Mouse (Mus musculus): ENCODE results near the gene Nmt2. TPM values are rescaled to one million over a fixed set of nuclear protein-coding genes. Genes with fewer than 3 reads are reported as not detected.

Nmt2 gene
- polyA plus RNA-seq, 1 experiment from 2014 or later = 47.2 TPM

DNA sequence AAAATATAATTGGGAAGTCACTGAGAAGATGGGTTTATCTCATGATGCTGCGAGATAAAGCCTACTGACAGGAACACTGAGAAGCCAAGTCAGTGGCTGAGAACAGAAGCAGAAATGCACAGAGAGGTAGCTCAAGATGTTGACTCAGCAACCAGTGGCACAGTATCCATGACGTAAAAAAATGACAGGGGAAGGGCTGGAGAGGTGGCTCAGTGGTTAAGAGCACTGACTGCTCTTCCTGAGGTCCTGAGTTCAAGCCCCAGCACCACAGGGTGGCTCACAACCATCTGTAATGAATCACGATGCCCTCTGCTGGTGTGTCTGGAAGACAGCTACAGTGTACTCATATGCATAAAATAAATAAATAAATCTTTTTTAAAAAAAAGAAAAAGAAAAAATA, 77.1 kb downstream of the Nmt2 start:
- Histone ChIP-seq H3K27ac (no peak overlapping the region), H3K4me3 (no peak overlapping the region), H3K4me1 (no peaks in the 10 kb centered on the region), H3K4me2 (no peak overlapping the region), H3K9me3 (no peaks in the 10 kb centered on the region), H3K27me3 (no peaks in the 10 kb centered on the region), H3K9ac (no peak overlapping the region), H3K36me3 (no peaks in the 10 kb centered on the region)
- WGBS = 87% methylated on average over 3 of the region's 3 CpGs
- ATAC-seq (ENCODE audit: insufficient number of reproducible peaks, insufficient read depth, low FRiP score, low TSS enrichment, low read depth) = no peak

GRCm38 (mm10) chr2:3365127-3365526, 81.1 kb downstream of the Nmt2 start:
- H3K4me3 ChIP-seq = no peak overlapping the region
- H3K27ac ChIP-seq = no peak overlapping the region
- H3K9ac ChIP-seq = no peak overlapping the region
- H3K4me2 ChIP-seq = no peak overlapping the region
- H3K4me1 ChIP-seq = no peaks in the 10 kb centered on the region
- no peaks in the 10 kb centered on the region for H3K9me3 ChIP-seq
- no peaks in the 10 kb centered on the region for H3K27me3 ChIP-seq
- H3K36me3 ChIP-seq = no peaks in the 10 kb centered on the region
- WGBS = 54% methylated on average over 4 of the region's 4 CpGs
- no peak for ATAC-seq (ENCODE audit: insufficient number of reproducible peaks, insufficient read depth, low FRiP score, low TSS enrichment, low read depth)

Other genes with a start within 250 kb of the Nmt2 start
- 28.1 and 30.6 TPM in 2 replicates for gene Fam171a1, start 170.0 kb upstream of the Nmt2 start, polyA plus RNA-seq (2015; fragmentation: Nextera tagmentation; extraction: Ambion mirVana)
- 17.0 and 20.3 TPM in 2 replicates for gene Rpp38, start 48.4 kb downstream of the Nmt2 start, polyA plus RNA-seq (2015; fragmentation: Nextera tagmentation; extraction: Ambion mirVana)
- gene Acbd7, start 52.0 kb downstream of the Nmt2 start, polyA plus RNA-seq (2015; fragmentation: Nextera tagmentation; extraction: Ambion mirVana) = 1.3 and 1.7 TPM in 2 replicates
- 0.17 TPM in 1 of 2 replicates, not detected in the other for gene Olah, start 113.0 kb downstream of the Nmt2 start, polyA plus RNA-seq (2015; fragmentation: Nextera tagmentation; extraction: Ambion mirVana)
- gene Meig1, start 138.4 kb downstream of the Nmt2 start, polyA plus RNA-seq (2015; fragmentation: Nextera tagmentation; extraction: Ambion mirVana) = 0.48 and 0.58 TPM in 2 replicates
- 6.8 and 8.3 TPM in 2 replicates for gene Dclre1c, start 139.9 kb downstream of the Nmt2 start, polyA plus RNA-seq (2015; fragmentation: Nextera tagmentation; extraction: Ambion mirVana)
- 18.3 and 22.9 TPM in 2 replicates for gene Suv39h2, start 190.8 kb downstream of the Nmt2 start, polyA plus RNA-seq (2015; fragmentation: Nextera tagmentation; extraction: Ambion mirVana)
- gene Gm45902, start 228.6 kb downstream of the Nmt2 start, polyA plus RNA-seq (2015; fragmentation: Nextera tagmentation; extraction: Ambion mirVana) = 5.6 TPM in 2 replicates
- gene Hspa14, start 228.6 kb downstream of the Nmt2 start, polyA plus RNA-seq (2015; fragmentation: Nextera tagmentation; extraction: Ambion mirVana) = 99.2 and 102 TPM in 2 replicates
- gene Cdnf, start 228.8 kb downstream of the Nmt2 start, polyA plus RNA-seq (2015; fragmentation: Nextera tagmentation; extraction: Ambion mirVana) = 0.18 and 0.21 TPM in 2 replicates